Mouse (Mus musculus): Measurements from ENCODE around the gene Zfp947. TPM values are rescaled to one million over a fixed set of nuclear protein-coding genes. Genes with fewer than 3 reads are reported as not detected.
"Not testable (repeated sequence)": the region's sequence is repeated elsewhere in the genome, so short reads cannot be mapped to it uniquely, and the experiment has no call there.

The Zfp947 gene
- 2.9 TPM in 2 replicates for polyA plus RNA-seq (2015; fragmentation: Nextera tagmentation; extraction: Ambion mirVana)

- Histone ChIP-seq H3K27ac (peak within 1 kb of the TSS; percentile 87), H3K4me2 (replicated peaks) (peak within 1 kb of the TSS; percentile 62), H3K4me3 (replicated peaks) (peak within 1 kb of the TSS; percentile 54), H3K9ac (peak within 1 kb of the TSS; percentile 60)
- ATAC-seq, result peak; percentile 97
- H3K4me1 ChIP-seq (replicated peaks); H3K36me3 ChIP-seq; H3K27me3 ChIP-seq (replicated peaks); H3K9me3 ChIP-seq: not testable (repeated sequence)
- 0% methylated on average over 16 of the region's 16 CpGs for WGBS
Measured at GRCm38 (mm10) chr17:22165722-22166294, at the start of gene Zfp947. Gene Zfp947 (minus strand): TSS chr17:22166190.

GRCm38 (mm10) chr17:22165304-22165703, 686 bp downstream of the Zfp947 start:
- not testable (repeated sequence) for H3K36me3 ChIP-seq; H3K4me1 ChIP-seq (replicated peaks); H3K27me3 ChIP-seq (replicated peaks); H3K9me3 ChIP-seq
- Histone ChIP-seq H3K4me2 (replicated peaks) (peak overlapping the region; percentile 62), H3K27ac (peak overlapping the region; percentile 87), H3K4me3 (replicated peaks) (peak overlapping the region; percentile 54), H3K9ac (peak overlapping the region; percentile 60)
- WGBS, result 3% methylated on average over 3 of the region's 3 CpGs
- peak; percentile 78 for ATAC-seq

DNA sequence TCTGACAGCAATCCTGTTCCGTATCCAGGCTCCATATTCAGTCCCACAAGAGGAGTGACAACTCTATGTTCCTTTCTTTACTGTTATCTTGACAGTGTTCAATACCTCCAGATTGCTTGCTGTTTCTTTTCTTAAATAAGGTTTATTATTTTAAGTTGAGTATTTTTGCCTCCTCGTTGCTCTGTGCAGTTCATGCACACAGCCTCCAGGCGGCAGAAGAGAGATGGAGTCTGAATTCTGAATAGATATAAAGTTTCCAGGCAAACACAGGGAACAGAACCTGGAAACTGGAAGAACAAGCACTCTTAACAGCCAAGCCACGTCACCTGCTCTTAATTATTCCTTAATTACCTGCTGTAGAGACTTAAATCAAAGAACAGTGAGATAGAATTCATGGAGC, 12.0 kb downstream of the Zfp947 start:
- H3K27me3 ChIP-seq (replicated peaks); H3K27ac ChIP-seq; H3K4me3 ChIP-seq (replicated peaks); ATAC-seq; H3K9ac ChIP-seq; H3K4me2 ChIP-seq (replicated peaks); H3K9me3 ChIP-seq; H3K36me3 ChIP-seq; H3K4me1 ChIP-seq (replicated peaks): not testable (repeated sequence)
- 59% methylated on average over 4 of the region's 4 CpGs for WGBS

DNA sequence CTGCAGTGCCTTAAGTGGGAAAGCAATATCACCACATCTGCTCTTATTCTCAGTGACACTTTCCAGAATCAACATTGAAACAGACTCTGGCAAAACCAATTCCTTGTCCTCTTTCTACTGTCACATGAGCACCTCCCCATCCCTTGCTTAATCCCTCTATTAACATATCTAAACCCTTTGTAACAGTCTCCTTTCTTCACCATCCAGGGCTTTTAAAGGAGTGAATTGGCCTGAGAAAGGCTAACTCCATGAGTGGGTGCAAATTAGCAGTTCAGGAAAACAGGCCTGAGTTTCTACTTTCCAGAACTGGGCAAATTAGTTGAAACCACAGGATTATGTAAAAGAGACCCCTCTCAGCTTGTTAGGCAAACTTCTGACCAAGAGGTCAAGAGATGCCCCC, 47.2 kb downstream of the Zfp947 start:
- no peaks in the 10 kb centered on the region for H3K27me3 ChIP-seq (replicated peaks)
- H3K4me3 ChIP-seq (replicated peaks), result no peak overlapping the region
- no peak overlapping the region for H3K4me2 ChIP-seq (replicated peaks)
- ATAC-seq, result no peak
- no peaks in the 10 kb centered on the region for H3K9me3 ChIP-seq
- no peak overlapping the region for H3K27ac ChIP-seq
- no peak overlapping the region for H3K9ac ChIP-seq
- H3K36me3 ChIP-seq, result no peaks in the 10 kb centered on the region
- H3K4me1 ChIP-seq (replicated peaks), result no peaks in the 10 kb centered on the region

Other genes with a start within 250 kb of the Zfp947 start
- gene Zfp942, start 203.7 kb downstream of the Zfp947 start, polyA plus RNA-seq (2015; fragmentation: Nextera tagmentation; extraction: Ambion mirVana), result 20.8 and 22.9 TPM in 2 replicates
- gene Zfp943, start 203.6 kb downstream of the Zfp947 start, polyA plus RNA-seq (2015; fragmentation: Nextera tagmentation; extraction: Ambion mirVana), result 14.4 and 16.8 TPM in 2 replicates
- 3.0 and 3.6 TPM in 2 replicates for gene Zfp994, start 59.4 kb upstream of the Zfp947 start, polyA plus RNA-seq (2015; fragmentation: Nextera tagmentation; extraction: Ambion mirVana)
- gene CT030661.1, start 148.6 kb upstream of the Zfp947 start, polyA plus RNA-seq (2015; fragmentation: Nextera tagmentation; extraction: Ambion mirVana), result 10.6 and 11.4 TPM in 2 replicates
- 10.7 and 11.9 TPM in 2 replicates for gene Zfp944, start 195.2 kb upstream of the Zfp947 start, polyA plus RNA-seq (2015; fragmentation: Nextera tagmentation; extraction: Ambion mirVana)
- gene Zfp758, start 195.3 kb upstream of the Zfp947 start, polyA plus RNA-seq (2015; fragmentation: Nextera tagmentation; extraction: Ambion mirVana), result 7.8 and 9.0 TPM in 2 replicates